Mouse (Mus musculus) heart, postnatal 36 days (tissue): ENCODE data around the gene Ftsj1. TPM values are rescaled to one million over a fixed set of nuclear protein-coding genes. Genes with fewer than 3 reads are reported as not detected.

Experiments used
- total RNA-seq, 2 experiments: library from RNA; stranded (reverse); gene quantifications; 2 replicates each; pipeline ENCODE4 v1.2.3; 2021

Ftsj1 gene
- total RNA-seq, 2 experiments from 2014 or later, result 11.1 to 11.9 TPM

Other genes with a start within 250 kb of the Ftsj1 start
- not detected for gene Glod5, start 233.9 kb downstream of the Ftsj1 start, total RNA-seq
- 1 to 10 TPM; 4.8 to 5.1 TPM for gene Suv39h1, start 177.6 kb downstream of the Ftsj1 start, total RNA-seq
- gene Was, start 161.9 kb downstream of the Ftsj1 start, total RNA-seq, result 1 to 10 TPM; 1.9 to 2.5 TPM
- gene Wdr13, start 119.5 kb downstream of the Ftsj1 start, total RNA-seq, result 10 to 100 TPM; 39.4 to 44.4 TPM
- 10 to 100 TPM; 63.1 to 74.0 TPM for gene Rbm3, start 106.5 kb downstream of the Ftsj1 start, total RNA-seq
- 1 to 10 TPM; 3.9 to 5.6 TPM for gene Tbc1d25, start 76.2 kb downstream of the Ftsj1 start, total RNA-seq
- gene Ebp, start 58.9 kb downstream of the Ftsj1 start, total RNA-seq, result 10 to 100 TPM; 19.6 to 25.1 TPM
- gene Porcn, start 45.9 kb downstream of the Ftsj1 start, total RNA-seq, result 1 to 10 TPM; 3.0 to 3.4 TPM
- under 1 TPM; 0.65 to 0.89 TPM for gene Slc38a5, start 18.7 kb upstream of the Ftsj1 start, total RNA-seq
- gene Ssxb10, start 75.0 kb upstream of the Ftsj1 start, total RNA-seq, result not detected
- not detected for gene Ssxb9, start 114.6 kb upstream of the Ftsj1 start, total RNA-seq
- gene Ssxb1, start 160.9 kb upstream of the Ftsj1 start, total RNA-seq, result not detected
- gene Ssxb2, start 209.3 kb upstream of the Ftsj1 start, total RNA-seq, result not detected